Mouse (Mus musculus): ENCODE measurements around the gene Tab3. TPM values are rescaled to one million over a fixed set of nuclear protein-coding genes. Genes with fewer than 3 reads are reported as not detected.

The Tab3 gene
- total RNA-seq, 1 experiment = 12.3 TPM

GRCm38 (mm10) chrX:85566256-85566655 is 7.6 kb upstream of the Tab3 start:
- in situ Hi-C loops (cut with MboI; ENCODE audit: low sequenced_read_pairs in 2 of 2, unreplicated experiment in 2 of 2) = no loop called here
- peak; percentile 1 for DNase-seq (ENCODE audit: low read depth, low spot score)
- no peak for TF ChIP-seq MAFK (IDR thresholded peaks at IDR 0.05; ENCODE audit: insufficient read depth, low read depth, low read length)
- TF ChIP-seq HCFC1 (IDR thresholded peaks at IDR 0.05; ENCODE audit: borderline replicate concordance, insufficient read depth, low read length) = no peak
- no peak for TF ChIP-seq CHD2 (IDR thresholded peaks at IDR 0.05; ENCODE audit: low read depth, low read length)
- TF ChIP-seq ZNF384 (IDR thresholded peaks at IDR 0.05; ENCODE audit: low read depth, low read length) = no peak
- TF ChIP-seq ZC3H11A (IDR thresholded peaks at IDR 0.05; ENCODE audit: borderline replicate concordance, low read depth, low read length) = no peak
- Histone ChIP-seq H3K9me3 (ENCODE audit: control insufficient read depth, insufficient read depth, low read depth, low read length) (no peaks in the 10 kb centered on the region), H3K36me3 (ENCODE audit: control insufficient read depth, insufficient read depth, low read length, poor library complexity, severe bottlenecking) (no peaks in the 10 kb centered on the region), H3K4me1 (ENCODE audit: control insufficient read depth in 2 of 2, insufficient read depth in 2 of 2, low read length in 2 of 2, poor library complexity in 1 of 2) (no peaks in the 10 kb centered on the region), H3K9ac (ENCODE audit: insufficient read depth, low read depth, low read length, poor library complexity, severe bottlenecking) (no peak overlapping the region), H3K4me3 (ENCODE audit: insufficient read depth in 1 of 2, low read depth in 1 of 2, low read length in 2 of 2, poor library complexity in 1 of 2, severe bottlenecking in 1 of 2) (no peak overlapping the region), H3K27ac (ENCODE audit: insufficient read depth, low read depth, low read length, poor library complexity, severe bottlenecking) (no peak overlapping the region)

- Histone ChIP-seq H3K4me1 (ENCODE audit: control insufficient read depth in 2 of 2, insufficient read depth in 2 of 2, low read length in 2 of 2, poor library complexity in 1 of 2) (no peaks in the 10 kb centered on the region), H3K27ac (ENCODE audit: insufficient read depth, low read depth, low read length, poor library complexity, severe bottlenecking) (peak overlapping the region; percentile 48), H3K36me3 (ENCODE audit: control insufficient read depth, insufficient read depth, low read length, poor library complexity, severe bottlenecking) (no peaks in the 10 kb centered on the region), H3K4me3 (ENCODE audit: insufficient read depth in 1 of 2, low read depth in 1 of 2, low read length in 2 of 2, poor library complexity in 1 of 2, severe bottlenecking in 1 of 2) (peak overlapping the region; percentile 84 to 86), H3K9me3 (ENCODE audit: control insufficient read depth, insufficient read depth, low read depth, low read length) (no peaks in the 10 kb centered on the region), H3K9ac (ENCODE audit: insufficient read depth, low read depth, low read length, poor library complexity, severe bottlenecking) (peak overlapping the region; percentile 92)
- in situ Hi-C loops (cut with MboI; ENCODE audit: low sequenced_read_pairs in 2 of 2, unreplicated experiment in 2 of 2) = no loop called here
- TF ChIP-seq MAFK (IDR thresholded peaks at IDR 0.05; ENCODE audit: insufficient read depth, low read depth, low read length) (no peak), ZNF384 (IDR thresholded peaks at IDR 0.05; ENCODE audit: low read depth, low read length) (no peak), HCFC1 (IDR thresholded peaks at IDR 0.05; ENCODE audit: borderline replicate concordance, insufficient read depth, low read length) (no peak)
- peak; percentile 13 for DNase-seq (ENCODE audit: low read depth, low spot score)
Measured at GRCm38 (mm10) chrX:85574182-85574541, 340 bp downstream of the Tab3 start.

GRCm38 (mm10) chrX:85576310-85576709 is 2.5 kb downstream of the Tab3 start:
- in situ Hi-C loops (cut with MboI; ENCODE audit: low sequenced_read_pairs in 2 of 2, unreplicated experiment in 2 of 2) = no loop called here
- Histone ChIP-seq H3K9me3 (ENCODE audit: control insufficient read depth, insufficient read depth, low read depth, low read length) (no peaks in the 10 kb centered on the region), H3K27ac (ENCODE audit: insufficient read depth, low read depth, low read length, poor library complexity, severe bottlenecking) (no peak overlapping the region), H3K36me3 (ENCODE audit: control insufficient read depth, insufficient read depth, low read length, poor library complexity, severe bottlenecking) (no peaks in the 10 kb centered on the region), H3K4me1 (ENCODE audit: control insufficient read depth in 2 of 2, insufficient read depth in 2 of 2, low read length in 2 of 2, poor library complexity in 1 of 2) (no peaks in the 10 kb centered on the region), H3K4me3 (ENCODE audit: insufficient read depth in 1 of 2, low read depth in 1 of 2, low read length in 2 of 2, poor library complexity in 1 of 2, severe bottlenecking in 1 of 2) (no peak overlapping the region), H3K9ac (ENCODE audit: insufficient read depth, low read depth, low read length, poor library complexity, severe bottlenecking) (no peak overlapping the region)
- TF ChIP-seq ZNF384 (IDR thresholded peaks at IDR 0.05; ENCODE audit: low read depth, low read length) (no peak), MAFK (IDR thresholded peaks at IDR 0.05; ENCODE audit: insufficient read depth, low read depth, low read length) (no peak), ZC3H11A (IDR thresholded peaks at IDR 0.05; ENCODE audit: borderline replicate concordance, low read depth, low read length) (no peak), CHD2 (IDR thresholded peaks at IDR 0.05; ENCODE audit: low read depth, low read length) (no peak), HCFC1 (IDR thresholded peaks at IDR 0.05; ENCODE audit: borderline replicate concordance, insufficient read depth, low read length) (no peak)
- no peak for DNase-seq (ENCODE audit: low read depth, low spot score)

GRCm38 (mm10) chrX:85580768-85581167 is 6.9 kb downstream of the Tab3 start:
- in situ Hi-C loops (cut with MboI; ENCODE audit: low sequenced_read_pairs in 2 of 2, unreplicated experiment in 2 of 2) = no loop called here
- no peaks in the 10 kb centered on the region for H3K9me3 ChIP-seq (ENCODE audit: control insufficient read depth, insufficient read depth, low read depth, low read length)
- no peak overlapping the region for H3K9ac ChIP-seq (ENCODE audit: insufficient read depth, low read depth, low read length, poor library complexity, severe bottlenecking)
- H3K4me3 ChIP-seq (ENCODE audit: insufficient read depth in 1 of 2, low read depth in 1 of 2, low read length in 2 of 2, poor library complexity in 1 of 2, severe bottlenecking in 1 of 2) = no peak overlapping the region
- no peaks in the 10 kb centered on the region for H3K36me3 ChIP-seq (ENCODE audit: control insufficient read depth, insufficient read depth, low read length, poor library complexity, severe bottlenecking)
- no peak for DNase-seq (ENCODE audit: low read depth, low spot score)
- no peaks in the 10 kb centered on the region for H3K4me1 ChIP-seq (ENCODE audit: control insufficient read depth in 2 of 2, insufficient read depth in 2 of 2, low read length in 2 of 2, poor library complexity in 1 of 2)
- no peak overlapping the region for H3K27ac ChIP-seq (ENCODE audit: insufficient read depth, low read depth, low read length, poor library complexity, severe bottlenecking)
- TF ChIP-seq MAFK (IDR thresholded peaks at IDR 0.05; ENCODE audit: insufficient read depth, low read depth, low read length) = no peak
- no peak for TF ChIP-seq ZNF384 (IDR thresholded peaks at IDR 0.05; ENCODE audit: low read depth, low read length)
- TF ChIP-seq HCFC1 (IDR thresholded peaks at IDR 0.05; ENCODE audit: borderline replicate concordance, insufficient read depth, low read length) = no peak
- TF ChIP-seq CHD2 (IDR thresholded peaks at IDR 0.05; ENCODE audit: low read depth, low read length) = no peak
- TF ChIP-seq ZC3H11A (IDR thresholded peaks at IDR 0.05; ENCODE audit: borderline replicate concordance, low read depth, low read length) = no peak

- Histone ChIP-seq H3K36me3 (ENCODE audit: control insufficient read depth, insufficient read depth, low read length, poor library complexity, severe bottlenecking) (no peaks in the 10 kb centered on the region), H3K9me3 (ENCODE audit: control insufficient read depth, insufficient read depth, low read depth, low read length) (no peaks in the 10 kb centered on the region), H3K4me1 (ENCODE audit: control insufficient read depth in 2 of 2, insufficient read depth in 2 of 2, low read length in 2 of 2, poor library complexity in 1 of 2) (no peaks in the 10 kb centered on the region), H3K4me3 (ENCODE audit: insufficient read depth in 1 of 2, low read depth in 1 of 2, low read length in 2 of 2, poor library complexity in 1 of 2, severe bottlenecking in 1 of 2) (no peak overlapping the region), H3K27ac (ENCODE audit: insufficient read depth, low read depth, low read length, poor library complexity, severe bottlenecking) (no peak overlapping the region), H3K9ac (ENCODE audit: insufficient read depth, low read depth, low read length, poor library complexity, severe bottlenecking) (no peak overlapping the region)
- no peak for TF ChIP-seq MAFK (IDR thresholded peaks at IDR 0.05; ENCODE audit: insufficient read depth, low read depth, low read length)
- no peak for TF ChIP-seq ZC3H11A (IDR thresholded peaks at IDR 0.05; ENCODE audit: borderline replicate concordance, low read depth, low read length)
- TF ChIP-seq HCFC1 (IDR thresholded peaks at IDR 0.05; ENCODE audit: borderline replicate concordance, insufficient read depth, low read length) = no peak
- TF ChIP-seq CHD2 (IDR thresholded peaks at IDR 0.05; ENCODE audit: low read depth, low read length) = no peak
- TF ChIP-seq ZNF384 (IDR thresholded peaks at IDR 0.05; ENCODE audit: low read depth, low read length) = no peak
- DNase-seq (ENCODE audit: low read depth, low spot score) = no peak
- in situ Hi-C loops (cut with MboI; ENCODE audit: low sequenced_read_pairs in 2 of 2, unreplicated experiment in 2 of 2) = no loop called here
Measured at GRCm38 (mm10) chrX:85582517-85582916, 8.7 kb downstream of the Tab3 start.

All from ES-E14 (cell line).